Mouse (Mus musculus) small intestine, adult 2 months (tissue): ENCODE results near the gene Taldo1.

Experiments
- CTCF ChIP-seq: fragments of 200-500 bp; IDR thresholded peaks from 2 replicates; pipeline ENCODE4 v1.5.1; 2012; ENCODE audit warnings: low read depth, mild to moderate bottlenecking, control low read depth, inconsistent platforms, low read length, moderate library complexity, mixed read lengths; ENCODE audit not compliant: insufficient replicate concordance, insufficient read length; ENCODE audit errors: extremely low read depth
- POLR2A ChIP-seq: fragments of 200-500 bp; IDR thresholded peaks from 2 replicates; pipeline ENCODE4 v1.6.1; 2012; ENCODE audit warnings: low read depth, mild to moderate bottlenecking, control low read depth, inconsistent platforms, low read length, moderate library complexity

DNA sequence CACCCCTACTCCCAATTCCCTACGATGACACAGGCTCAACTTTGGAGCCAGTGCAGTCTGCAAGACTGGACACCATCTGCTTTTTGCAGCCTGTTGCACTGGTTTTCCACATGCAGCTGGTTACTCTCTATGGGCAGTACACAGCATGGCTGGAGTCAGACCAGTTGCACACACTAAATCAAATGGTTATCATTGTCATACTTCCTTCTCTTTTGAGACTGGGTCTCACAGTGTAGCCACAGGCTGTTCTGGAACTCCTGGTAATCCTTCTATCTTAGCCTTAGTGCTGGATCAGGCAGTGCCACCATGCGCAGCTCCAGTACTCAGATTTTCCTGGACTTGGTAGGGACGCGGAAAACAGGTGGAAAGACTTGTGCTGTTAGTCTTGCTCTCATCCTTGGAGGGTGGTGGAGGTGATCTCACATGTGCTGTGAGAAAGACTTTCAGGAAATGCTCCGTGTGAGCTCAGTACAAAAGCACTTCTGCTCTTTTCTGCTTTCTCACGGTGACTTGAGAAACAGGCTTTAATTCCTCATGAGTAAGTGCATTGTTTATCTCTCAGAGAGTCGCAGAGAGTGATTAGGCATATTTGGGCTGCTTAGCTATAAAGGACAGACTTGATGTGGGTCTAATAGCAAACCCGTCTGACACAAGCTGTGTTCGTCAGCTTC lies 688 bp downstream of the Taldo1 start:
- TF ChIP-seq CTCF (no peak), POLR2A (no peak)
